Mouse (Mus musculus) thymus, postnatal 0 days (tissue): ENCODE data around the gene Cdk9. TPM values are rescaled to one million over a fixed set of nuclear protein-coding genes. Genes with fewer than 3 reads are reported as not detected.

Source experiments
- DNase-seq: peaks from one replicate; pipeline ENCODE4 v3.0.0-alpha.2; 2015; ENCODE audit warnings: low spot score
- polyA plus RNA-seq: library from polyadenylated mRNA; unstranded; fragments of >200 nt; fragmentation: Nextera tagmentation; extraction: Ambion mirVana; gene quantifications from 2 replicates; pipeline ENCODE4 v1.2.1, GENCODE M21; 2015

Cdk9 gene
- polyA plus RNA-seq, 1 experiment from 2014 or later = 146 TPM

GRCm38 (mm10) chr2:32709521-32710137 lies 3.2 kb downstream of the Cdk9 start:
- DNase-seq = no peak

- DNase-seq = peak; percentile 81
Measured at GRCm38 (mm10) chr2:32708643-32709042, 4.2 kb downstream of the Cdk9 start.

- no peak for DNase-seq
Measured at GRCm38 (mm10) chr2:32706971-32707370, 5.9 kb downstream of the Cdk9 start.

- DNase-seq = no peak
Measured at GRCm38 (mm10) chr2:32705018-32705417, 7.9 kb downstream of the Cdk9 start.

- no peak for DNase-seq
Measured at GRCm38 (mm10) chr2:32704021-32704421, 8.9 kb downstream of the Cdk9 start, which contains the start of gene Fpgs. Gene Fpgs, minus strand, starts transcription at chr2:32704145.

- no peak for DNase-seq
Measured at GRCm38 (mm10) chr2:32703046-32703445, 9.8 kb downstream of the Cdk9 start.

- no peak for DNase-seq
Measured at GRCm38 (mm10) chr2:32700966-32701743, 11.7 kb downstream of the Cdk9 start.

GRCm38 (mm10) chr2:32699680-32700079 lies 13.2 kb downstream of the Cdk9 start:
- no peak for DNase-seq

GRCm38 (mm10) chr2:32694691-32695090 lies 18.2 kb downstream of the Cdk9 start:
- no peak for DNase-seq

- DNase-seq = peak; percentile 98
Measured at GRCm38 (mm10) chr2:32693823-32694411, 19.0 kb downstream of the Cdk9 start.

- peak; percentile 13 for DNase-seq
Measured at GRCm38 (mm10) chr2:32693282-32693681, 19.6 kb downstream of the Cdk9 start.

- DNase-seq = no peak
Measured at GRCm38 (mm10) chr2:32692496-32692895, 20.4 kb downstream of the Cdk9 start.

GRCm38 (mm10) chr2:32691041-32691440 lies 21.8 kb downstream of the Cdk9 start:
- no peak for DNase-seq

- DNase-seq = peak; percentile 93
Measured at GRCm38 (mm10) chr2:32689420-32689819, 23.5 kb downstream of the Cdk9 start.

GRCm38 (mm10) chr2:32687562-32687961 lies 25.3 kb downstream of the Cdk9 start:
- no peak for DNase-seq

- no peak for DNase-seq
Measured at GRCm38 (mm10) chr2:32686640-32687039, 26.2 kb downstream of the Cdk9 start.

GRCm38 (mm10) chr2:32685807-32686206 lies 27.1 kb downstream of the Cdk9 start:
- DNase-seq = no peak

- DNase-seq = no peak
Measured at GRCm38 (mm10) chr2:32684681-32685428, 28.0 kb downstream of the Cdk9 start.

- no peak for DNase-seq
Measured at GRCm38 (mm10) chr2:32683701-32684100, 29.2 kb downstream of the Cdk9 start.

GRCm38 (mm10) chr2:32682721-32683417 lies 30.0 kb downstream of the Cdk9 start:
- DNase-seq = no peak

- no peak for DNase-seq
Measured at GRCm38 (mm10) chr2:32681754-32682153, 31.1 kb downstream of the Cdk9 start.
